Mouse (Mus musculus) megakaryocyte, adult 5-6 weeks (primary cell): ENCODE results near the gene Acot6. TPM values are rescaled to one million over a fixed set of nuclear protein-coding genes. Genes with fewer than 3 reads are reported as not detected.
A peak's percentile ranks its signal among the peaks of the same experiment; 100 is the strongest.

Experiments
- ATAC-seq: 2 replicates; pipeline ENCODE4 v1.8.0; 2016; ENCODE audit warnings: mild to moderate bottlenecking, inconsistent platforms; ENCODE audit not compliant: poor library complexity, severe bottlenecking
- total RNA-seq, 2 experiments: library from RNA; stranded (forward) in 1 of 2; stranded (reverse) in 1 of 2; fragments of 153-499, 151-499 nt in 1 of 2; fragments of 221-1000, 200-1000 nt in 1 of 2; gene quantifications; 2 replicates each; pipeline versions ENCODE4 v1.2.3 to v1.2.4; 2015 to 2017

Gene Acot6
- total RNA-seq, 2 experiments from 2014 or later: 0.22 to 0.67 TPM

DNA sequence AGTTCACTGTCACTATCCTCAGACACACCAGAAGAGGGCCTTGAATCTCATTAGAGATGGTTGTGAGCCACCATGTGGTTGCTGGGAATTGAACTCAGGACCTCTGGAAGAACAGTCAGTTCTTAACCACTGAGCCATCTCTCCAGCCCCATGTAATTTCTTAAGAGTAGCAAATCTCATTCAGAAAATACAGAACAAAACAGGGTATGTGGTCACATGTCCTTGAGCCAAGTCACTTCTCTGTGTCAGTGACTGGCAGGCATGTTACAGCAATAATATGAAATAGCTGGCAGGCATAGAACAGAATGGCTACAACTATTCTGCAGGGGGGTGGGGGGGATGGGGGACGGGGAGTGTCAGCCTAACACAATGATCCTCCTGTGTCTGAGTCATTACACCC lies 383 bp upstream of the Acot6 start:
- ATAC-seq: no peak

DNA sequence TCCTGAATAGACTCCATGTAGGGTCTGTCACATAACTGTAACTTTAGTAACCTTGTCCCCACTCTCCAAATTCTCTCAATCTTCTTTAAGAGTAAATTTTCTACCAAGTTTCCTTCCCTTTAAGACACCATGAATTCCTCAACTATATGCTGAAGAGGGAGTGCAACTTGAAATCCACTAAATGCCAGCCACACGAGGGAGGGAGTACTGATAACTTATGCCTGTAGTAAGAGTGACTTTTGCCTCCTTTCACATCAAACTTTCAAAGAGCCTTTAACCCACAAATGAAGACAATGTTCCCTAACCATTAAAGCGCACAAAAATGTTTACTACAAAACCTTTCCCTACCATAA lies 1.0 kb downstream of the Acot6 start:
- no peak for ATAC-seq

DNA sequence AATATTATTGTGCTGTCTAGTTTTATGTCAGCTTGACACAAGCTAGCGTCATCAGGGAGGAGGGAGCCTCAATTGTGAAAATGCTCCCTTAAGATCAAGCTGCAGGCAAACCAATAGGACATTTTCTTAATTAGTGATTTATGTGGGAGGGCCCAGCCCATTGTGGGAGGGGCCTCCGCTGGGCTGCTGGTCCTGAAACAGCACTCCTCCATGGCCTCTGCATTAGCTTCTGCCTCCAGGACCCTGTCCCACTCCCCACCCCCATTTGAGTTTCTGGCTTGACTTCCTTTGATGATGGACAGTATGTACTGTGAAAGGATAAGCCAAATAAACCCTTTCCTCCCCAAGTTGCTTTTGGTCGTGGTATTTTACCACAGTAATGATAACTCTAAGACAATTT lies 6.6 kb downstream of the Acot6 start:
- ATAC-seq: no peak

DNA sequence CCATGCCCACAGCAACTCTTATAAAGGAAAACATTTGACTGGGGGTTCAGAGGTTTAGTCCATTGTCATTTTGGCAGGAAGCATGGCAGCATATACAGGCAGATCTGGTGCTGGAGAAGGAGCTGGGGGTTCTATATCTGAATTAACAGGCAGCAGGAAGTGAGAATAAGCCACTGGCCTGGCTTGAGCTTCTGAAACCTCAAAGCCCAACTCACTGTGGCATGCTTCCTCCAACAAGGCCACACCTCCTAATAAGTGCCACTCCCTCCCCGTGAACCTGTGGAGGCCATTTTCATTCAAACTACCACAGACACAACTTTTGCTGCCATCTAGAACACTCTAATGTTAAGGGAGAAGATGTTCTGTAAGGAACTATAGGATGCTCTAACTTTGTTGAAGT lies 7.2 kb downstream of the Acot6 start:
- ATAC-seq: no peak; the same call in 1 of the 2 replicates

DNA sequence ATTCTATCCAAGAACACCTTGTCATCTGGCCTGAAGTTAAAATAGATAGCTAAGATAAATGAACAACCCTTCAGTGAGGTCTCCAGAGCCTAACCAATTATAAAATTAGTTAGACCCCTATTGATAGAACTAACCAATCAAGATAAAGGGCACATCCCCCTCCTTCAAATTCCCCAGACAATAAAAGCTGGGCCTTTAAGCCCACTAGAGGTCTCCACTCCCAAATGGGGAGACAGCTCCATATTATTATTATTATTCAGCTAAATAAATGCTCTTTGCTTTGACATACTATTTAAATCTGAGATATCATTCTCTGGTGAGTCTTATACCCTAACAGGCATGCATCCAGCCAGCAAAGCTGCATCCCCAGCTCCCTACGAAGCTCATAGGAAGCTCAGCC lies 9.5 kb downstream of the Acot6 start:
- ATAC-seq: no peak

DNA sequence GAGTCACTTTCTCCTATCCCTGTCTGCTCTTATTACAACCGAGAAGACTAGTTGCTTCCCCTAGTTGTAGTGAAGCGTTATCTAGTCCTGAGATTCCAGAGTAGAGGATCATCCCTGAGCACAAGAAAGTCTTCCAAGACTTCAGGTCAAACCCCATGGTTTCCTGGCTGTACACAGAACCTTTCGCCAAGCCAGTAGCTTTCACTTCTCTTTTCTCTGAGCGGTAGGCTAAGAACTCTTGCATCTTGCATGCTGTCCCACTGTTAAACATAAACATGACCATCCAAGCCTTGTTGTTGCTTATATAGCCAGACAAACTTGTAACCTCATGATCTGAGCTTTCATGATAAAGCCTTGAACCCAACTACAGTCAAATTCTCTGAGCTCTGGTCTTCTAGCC lies 10.4 kb downstream of the Acot6 start:
- ATAC-seq: peak; percentile 49; the same call in 1 of the 2 replicates

DNA sequence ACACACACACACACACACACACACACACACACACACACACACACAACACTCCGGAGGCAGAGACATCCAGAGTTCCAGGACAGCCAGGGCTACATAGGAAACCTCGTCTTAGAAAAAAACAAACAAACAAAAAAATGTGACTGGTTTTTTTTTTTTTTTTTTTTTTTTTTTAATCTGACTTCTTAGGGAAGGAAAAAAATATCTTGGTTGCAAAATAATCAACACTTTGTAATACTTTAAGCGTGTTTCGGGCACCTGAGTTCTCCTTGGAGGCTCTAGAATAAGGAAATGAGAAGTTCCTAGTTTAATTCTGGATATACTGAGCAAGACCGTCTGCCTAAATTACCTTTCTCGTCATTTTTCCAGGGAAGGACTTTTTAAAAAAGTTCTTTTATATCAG lies 13.2 kb downstream of the Acot6 start:
- no peak for ATAC-seq

DNA sequence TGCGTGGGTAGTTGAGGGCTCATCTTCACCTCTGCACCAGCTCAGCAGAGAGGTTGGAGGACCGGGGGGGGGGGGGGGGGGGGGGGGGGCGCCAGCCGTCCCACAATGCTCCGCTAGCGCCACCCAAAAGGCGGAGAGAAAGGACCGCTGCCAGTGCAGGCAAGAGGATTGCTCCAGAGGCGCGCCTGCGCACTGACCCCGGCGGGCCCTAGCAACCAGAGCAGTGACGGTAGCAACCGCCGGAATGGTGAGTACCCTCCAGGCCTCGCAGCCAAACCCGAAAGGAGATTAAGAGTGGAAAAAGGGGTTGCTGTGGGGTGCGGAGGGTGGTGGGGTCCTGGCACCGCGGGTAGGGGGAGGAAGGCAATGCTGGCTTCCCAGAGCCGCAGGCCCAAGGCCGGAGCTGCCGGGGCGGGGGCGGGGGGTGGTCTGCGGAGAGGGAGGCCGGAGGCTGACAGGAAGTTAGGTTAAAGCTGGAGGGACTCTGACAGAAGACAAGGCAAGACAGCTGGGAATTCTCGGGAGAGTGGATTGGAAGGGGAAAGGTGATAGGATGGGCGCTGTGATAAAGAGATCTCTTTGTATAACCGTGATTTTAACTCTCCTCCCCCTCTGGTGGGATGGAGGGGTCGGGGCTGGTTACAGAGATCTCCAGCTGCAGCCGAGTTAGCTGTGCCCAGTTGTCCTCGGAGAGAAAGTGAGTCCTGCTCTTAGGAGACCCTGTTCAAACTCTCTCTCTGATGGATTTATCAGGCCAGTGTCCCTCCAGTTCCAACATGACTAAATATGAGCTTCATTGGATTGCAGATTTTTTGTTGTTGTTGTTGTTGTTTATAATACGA lies 13.9 kb downstream of the Acot6 start, which contains the start of gene Dnal1:
Gene Dnal1 (plus strand): TSS at position 214 of the 842 bp plus-strand sequence.
- ATAC-seq: peak; percentile 91

DNA sequence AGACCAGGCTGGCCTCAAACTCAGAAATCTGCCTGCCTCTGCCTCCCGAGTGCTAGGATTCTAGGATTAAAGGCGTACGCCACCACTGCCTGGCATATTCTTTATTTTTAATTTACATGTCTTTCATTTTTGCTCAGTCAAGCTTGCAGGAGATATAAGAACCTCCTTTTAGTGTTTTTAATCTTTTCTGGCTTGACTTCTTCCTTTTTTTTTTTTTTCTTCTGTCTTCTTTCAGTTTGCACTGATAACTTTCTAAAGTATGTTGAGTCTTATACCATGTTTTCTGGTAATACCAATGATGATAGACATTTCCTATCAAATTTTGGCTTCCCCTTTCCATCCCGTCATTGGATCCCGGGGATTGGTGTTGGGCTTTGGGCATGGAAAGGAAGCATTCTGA lies 19.1 kb downstream of the Acot6 start:
- no peak for ATAC-seq

DNA sequence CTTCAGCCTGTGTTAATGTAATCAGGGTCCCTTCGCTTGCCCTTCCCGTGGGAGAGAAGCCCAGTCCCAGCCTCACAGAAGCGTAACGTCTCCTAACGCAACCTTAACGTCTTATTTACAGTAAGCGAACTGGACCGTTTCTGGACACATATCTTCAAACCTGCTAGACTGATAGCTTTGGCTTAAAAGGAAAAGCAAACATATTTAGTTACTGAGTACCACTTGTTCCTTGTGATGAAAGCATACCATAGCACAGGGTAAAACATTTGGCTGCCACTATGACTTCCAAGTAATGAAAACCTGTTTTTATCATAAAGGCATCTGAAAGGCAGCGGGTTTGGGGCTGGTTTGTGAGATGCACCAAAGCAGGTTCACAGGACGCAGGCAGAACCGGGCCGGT lies 25.4 kb downstream of the Acot6 start:
- ATAC-seq: no peak

DNA sequence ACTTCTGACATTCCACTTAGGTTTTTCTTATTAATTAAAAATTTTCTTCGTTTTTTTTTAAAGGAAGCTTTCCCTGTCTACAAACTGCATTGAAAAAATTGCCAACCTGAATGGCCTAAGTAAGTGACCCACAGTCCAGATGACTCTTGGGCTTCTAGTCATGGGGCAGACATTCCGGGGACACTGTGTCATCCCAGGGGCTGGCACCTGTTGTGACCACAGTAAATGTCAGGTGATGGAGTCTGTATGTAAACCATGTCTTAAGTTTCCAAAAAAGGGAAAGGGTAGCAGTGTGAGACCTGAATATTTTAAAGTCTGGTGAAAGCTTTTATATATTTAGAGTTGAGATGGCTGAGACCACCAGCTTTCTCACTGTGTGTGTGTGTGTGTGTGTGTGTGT lies 26.4 kb downstream of the Acot6 start:
- ATAC-seq: no peak

DNA sequence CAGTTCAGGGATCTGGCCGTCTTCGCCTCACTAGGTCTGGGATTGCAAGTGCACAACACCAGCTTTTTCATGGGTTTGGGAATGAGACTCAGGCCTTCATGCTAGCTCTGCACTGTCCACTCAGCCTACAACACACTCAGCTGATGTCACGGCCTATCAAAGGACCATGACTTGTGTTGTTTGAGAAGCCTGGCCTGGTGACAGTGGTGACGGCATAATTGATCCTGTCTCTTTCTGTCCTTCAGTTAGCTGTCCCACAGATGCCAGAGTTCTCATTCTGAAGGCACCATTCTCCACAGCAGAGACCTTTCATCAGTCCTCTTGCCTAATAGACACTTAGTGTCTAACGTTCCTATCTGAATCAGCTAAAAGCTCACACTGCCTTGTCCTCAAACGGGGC lies 28.1 kb downstream of the Acot6 start:
- no peak for ATAC-seq

DNA sequence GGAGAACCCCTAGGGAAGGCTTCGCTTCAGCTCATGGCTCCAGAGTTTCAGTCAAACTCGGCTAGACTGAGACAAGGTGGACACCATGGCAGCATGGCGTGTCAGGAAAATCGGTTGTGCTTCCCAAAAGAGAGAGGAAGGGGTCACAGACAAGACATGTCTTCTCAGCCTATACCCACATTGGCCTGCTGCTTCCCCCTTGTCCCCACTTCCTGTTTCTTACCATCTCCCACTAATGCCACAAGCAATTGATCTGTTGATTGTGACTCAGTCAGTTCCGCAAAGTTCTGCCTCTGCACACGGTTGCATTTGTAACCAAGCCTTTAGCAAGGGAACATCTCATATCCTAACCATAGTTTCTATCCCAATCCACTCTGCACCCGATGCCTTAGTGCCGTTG lies 29.5 kb downstream of the Acot6 start:
- ATAC-seq: peak; percentile 96

DNA sequence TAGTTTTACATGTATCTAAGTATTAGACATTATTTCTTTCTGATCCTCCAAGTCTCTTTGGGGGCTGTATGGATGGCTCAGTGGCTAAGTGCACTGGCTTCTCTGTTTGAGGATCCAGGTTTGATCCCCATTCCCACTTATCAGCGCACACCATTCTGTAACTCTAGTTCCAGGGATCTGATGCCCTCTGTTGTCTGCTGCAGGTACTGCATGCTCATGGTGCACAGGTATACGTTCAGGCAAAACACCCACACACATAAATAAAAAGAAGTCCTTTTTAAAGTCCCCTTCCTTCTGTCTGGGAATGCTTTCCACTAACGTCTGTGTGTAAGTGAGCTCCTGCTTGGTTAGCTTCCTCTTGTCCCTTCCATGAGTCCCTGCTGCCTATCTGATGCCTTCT lies 31.8 kb downstream of the Acot6 start:
- 0 out of 2 replicates have a peak, but pooled peaks have one; percentile 34 for ATAC-seq

DNA sequence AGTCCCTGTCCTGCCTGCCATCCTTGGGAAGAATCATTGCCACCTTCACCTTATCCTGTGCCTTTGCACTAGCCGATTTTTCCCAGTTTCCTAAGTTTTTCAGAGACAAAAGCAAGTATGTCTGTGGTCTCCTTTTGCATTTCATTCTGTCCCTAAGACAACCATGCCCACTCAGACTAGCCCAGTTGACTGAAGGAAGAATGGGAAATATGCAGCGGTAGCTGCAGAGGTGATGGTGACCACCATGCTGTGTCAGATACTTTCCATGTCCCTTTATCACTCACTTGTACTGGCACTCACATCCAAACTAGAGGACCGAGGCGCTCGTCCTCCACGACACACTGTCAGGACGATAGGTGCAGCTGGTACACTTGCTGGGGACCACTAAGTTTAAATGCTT lies 36.7 kb downstream of the Acot6 start:
- ATAC-seq: no peak

DNA sequence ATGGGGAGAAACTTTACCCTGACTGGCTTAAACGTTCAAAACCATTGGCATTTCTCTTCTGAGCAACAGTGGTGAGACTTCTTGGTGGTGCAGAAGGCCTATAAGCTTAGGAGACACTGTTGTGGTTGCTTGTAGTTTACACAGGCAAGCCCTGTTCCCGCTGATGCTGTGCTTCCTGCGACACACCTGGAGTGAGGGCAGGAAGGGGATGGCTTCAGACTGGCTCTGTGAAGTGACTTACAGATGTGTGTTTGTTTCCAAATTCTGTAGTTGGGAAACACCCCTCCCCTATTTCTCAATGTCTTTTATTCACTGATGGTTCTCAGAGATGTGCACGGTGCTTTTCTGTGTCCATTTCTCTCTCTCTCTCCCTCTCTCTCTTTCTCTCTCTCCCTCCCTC lies 39.7 kb downstream of the Acot6 start:
- ATAC-seq: no peak

DNA sequence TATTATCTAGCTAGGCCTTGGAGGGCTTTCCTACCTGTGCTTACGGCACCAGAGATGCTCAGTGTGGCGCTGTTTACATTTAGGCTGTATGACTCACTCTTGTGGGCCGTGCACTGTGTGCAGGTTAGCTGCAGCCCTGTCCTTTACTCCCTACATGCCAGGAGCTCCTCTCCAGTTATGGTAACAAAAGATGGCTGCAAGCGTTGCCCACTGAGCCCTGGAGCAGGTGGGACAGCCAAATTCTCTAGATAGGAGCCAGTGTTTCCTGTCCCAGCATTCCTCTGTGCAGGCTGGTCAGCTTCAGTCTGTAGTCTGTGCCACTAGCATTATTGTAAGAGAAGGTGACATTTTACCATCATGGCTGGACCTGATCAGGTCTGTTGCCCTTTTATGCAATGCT lies 40.8 kb downstream of the Acot6 start:
- no peak for ATAC-seq

DNA sequence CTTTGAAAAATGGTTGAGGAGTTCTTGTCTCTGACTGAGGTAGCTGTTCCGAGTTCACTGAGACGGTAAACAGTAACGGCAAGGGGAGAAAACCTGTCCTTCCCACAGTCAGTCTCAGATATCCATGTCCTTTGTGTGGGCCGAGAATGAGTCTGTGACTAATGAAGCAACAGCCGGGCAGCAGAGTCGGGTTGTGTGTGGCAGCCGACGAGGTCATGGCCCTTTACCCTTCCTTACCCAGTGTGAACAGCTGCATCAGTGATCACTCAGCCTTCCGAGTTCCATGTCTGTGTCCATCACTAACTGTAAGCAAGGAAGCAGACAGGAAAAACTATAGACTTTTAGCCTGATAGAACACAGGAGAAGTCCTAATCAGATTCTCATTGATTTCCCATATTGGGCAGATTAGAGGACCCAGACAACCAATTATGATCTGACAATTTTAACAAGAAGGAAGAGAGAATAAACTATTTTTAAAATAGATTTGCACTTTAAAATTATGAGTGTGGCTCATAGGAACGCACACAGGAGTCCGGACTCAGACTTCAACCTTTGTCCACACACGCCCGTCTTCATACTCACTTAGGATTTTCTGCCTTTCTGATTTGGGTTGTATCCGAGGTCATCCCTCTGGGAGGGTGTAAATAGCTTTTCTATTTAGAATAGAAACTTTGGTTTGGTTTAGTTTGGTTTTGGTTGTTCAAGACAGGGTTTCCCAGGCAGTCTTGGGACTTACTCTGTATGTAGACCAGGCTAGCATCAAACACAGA lies 42.0 kb downstream of the Acot6 start:
- ATAC-seq: no peak

DNA sequence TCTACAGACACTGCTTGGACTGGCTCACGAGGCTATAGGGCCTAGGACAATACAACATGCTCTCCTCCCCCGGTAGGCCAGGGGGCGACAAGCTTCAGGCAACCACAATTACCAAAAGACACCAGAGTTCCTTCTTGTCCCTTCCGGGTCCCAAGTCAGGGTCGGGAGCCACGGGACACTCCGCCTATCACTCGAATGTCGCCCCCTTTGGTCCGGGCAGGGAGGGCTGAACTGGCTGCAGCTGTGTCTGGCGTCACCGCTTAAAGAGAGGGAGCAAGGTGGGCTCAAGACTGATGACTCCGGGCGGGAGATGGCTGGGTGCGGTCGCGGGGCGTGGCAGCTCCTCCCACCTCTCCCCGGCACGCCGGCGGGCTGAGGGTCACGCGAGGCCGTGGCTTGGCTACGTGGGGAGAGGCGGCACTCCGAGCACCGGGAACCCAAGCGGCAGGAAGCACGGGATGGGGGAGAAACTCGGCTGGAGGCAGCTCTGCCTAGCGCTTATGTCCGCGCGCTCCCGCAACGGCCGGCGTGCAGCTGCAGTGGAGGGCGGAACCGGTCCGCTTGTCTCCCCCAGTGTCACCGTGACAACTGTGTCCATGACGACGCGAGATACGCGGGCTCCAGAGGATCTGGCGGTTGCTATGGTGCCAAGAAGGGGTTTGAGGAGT lies 47.6 kb downstream of the Acot6 start, which contains the start of gene Pnma1:
Gene Pnma1 (minus strand): TSS at position 536 of the 668 bp plus-strand sequence.
- ATAC-seq: peak; percentile 67

DNA sequence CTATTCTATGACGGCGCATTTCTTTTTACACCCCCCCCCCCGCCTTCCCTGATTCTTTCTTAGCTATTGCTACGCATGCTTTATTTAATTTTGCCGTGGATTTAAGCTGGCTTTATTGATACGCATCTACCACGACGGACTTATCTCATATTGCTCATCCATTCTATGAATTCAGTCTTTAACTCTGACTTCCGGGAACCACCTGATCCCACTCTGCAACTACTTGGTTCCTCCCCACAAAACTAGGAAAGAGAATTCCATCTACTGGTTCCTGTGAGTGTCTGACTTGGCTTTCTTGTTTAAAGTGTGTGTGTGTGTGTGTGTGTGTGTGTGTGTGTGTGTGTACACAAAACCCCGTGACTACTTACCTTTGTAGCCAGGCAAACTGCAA lies 48.2 kb downstream of the Acot6 start:
- no peak for ATAC-seq

DNA sequence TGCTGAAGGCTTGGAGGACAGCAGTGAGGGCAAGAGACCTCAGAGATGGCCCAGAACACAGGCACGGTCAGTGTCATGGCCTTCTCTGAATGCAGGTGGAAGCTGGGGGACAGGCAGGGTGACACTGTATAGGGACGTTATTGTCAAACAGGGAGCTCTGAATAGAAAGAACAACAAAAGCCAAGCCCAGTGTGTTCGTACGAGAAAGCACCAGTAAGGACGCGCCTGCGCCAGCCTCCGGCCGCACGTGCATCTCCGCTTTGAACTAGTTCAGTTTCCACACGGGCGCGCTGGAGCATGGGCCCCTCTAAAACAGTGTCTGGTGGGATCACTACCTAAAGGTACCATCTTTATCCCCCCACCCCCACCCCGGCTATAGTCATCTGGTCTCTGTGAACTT lies 49.5 kb downstream of the Acot6 start:
- no peak for ATAC-seq

DNA sequence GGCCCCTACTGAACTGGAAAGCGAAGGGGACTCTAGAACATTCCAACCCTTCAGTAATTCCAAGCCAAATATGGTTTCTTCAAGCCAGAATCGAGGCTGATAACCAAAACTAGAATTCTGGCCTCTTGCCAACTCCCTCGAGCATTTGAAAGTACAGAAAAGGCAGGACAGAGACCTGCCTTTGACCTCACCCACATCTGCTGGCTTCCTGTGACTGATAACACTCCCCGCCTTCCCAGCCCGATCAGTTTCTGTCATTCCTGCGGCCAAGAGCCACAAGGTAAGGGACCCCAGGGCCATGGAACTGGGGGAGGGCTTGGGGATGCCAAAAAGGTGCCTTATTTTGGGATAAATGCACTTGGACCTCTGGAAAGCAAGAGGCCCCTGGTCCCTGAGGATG lies 50.5 kb downstream of the Acot6 start:
- ATAC-seq: no peak
